Mouse (Mus musculus) kidney, postnatal 14 days (tissue): ENCODE measurements around the gene Vmn1r167.
"Not testable (repeated sequence)": the region's sequence is repeated elsewhere in the genome, so short reads cannot be mapped to it uniquely, and the experiment has no call there.

Experiments used
- DNase-seq: peaks from one replicate; pipeline ENCODE4 v3.0.0; 2022; ENCODE audit warnings: mixed read lengths

Gene Vmn1r167

GRCm38 (mm10) chr7:23507106-23507505, at the start of gene Vmn1r167:
Gene Vmn1r167, minus strand, starts transcription at chr7:23507206.
- DNase-seq, result not testable (repeated sequence)

GRCm38 (mm10) chr7:23539432-23539831, 32.4 kb upstream of the Vmn1r167 start, which contains the start of gene Vmn1r168:
Gene Vmn1r168, plus strand, starts transcription at chr7:23539732.
- not testable (repeated sequence) for DNase-seq

- DNase-seq, result not testable (repeated sequence)
Observed at GRCm38 (mm10) chr7:23472886-23473285, 34.1 kb downstream of the Vmn1r167 start.

- not testable (repeated sequence) for DNase-seq
Observed at GRCm38 (mm10) chr7:23470832-23471231, 36.2 kb downstream of the Vmn1r167 start.

GRCm38 (mm10) chr7:23470201-23470600, 36.8 kb downstream of the Vmn1r167 start:
- not testable (repeated sequence) for DNase-seq
